Mouse (Mus musculus) c-Kit-positive CD71-positive TER-119-positive erythroid progenitor cells, embryonic 14.5 days (primary cell): ENCODE data around the gene Rxylt1.

ENCODE experiments used
- DNase-seq: peaks from one replicate; pipeline ENCODE4 v3.0.0-alpha.2; 2013; ENCODE audit warnings: low spot score

Gene Rxylt1

GRCm38 (mm10) chr10:122044926-122045325 lies 52.2 kb downstream of the Rxylt1 start:
- no peak for DNase-seq

GRCm38 (mm10) chr10:122040372-122040771 lies 56.8 kb downstream of the Rxylt1 start:
- no peak for DNase-seq

DNA sequence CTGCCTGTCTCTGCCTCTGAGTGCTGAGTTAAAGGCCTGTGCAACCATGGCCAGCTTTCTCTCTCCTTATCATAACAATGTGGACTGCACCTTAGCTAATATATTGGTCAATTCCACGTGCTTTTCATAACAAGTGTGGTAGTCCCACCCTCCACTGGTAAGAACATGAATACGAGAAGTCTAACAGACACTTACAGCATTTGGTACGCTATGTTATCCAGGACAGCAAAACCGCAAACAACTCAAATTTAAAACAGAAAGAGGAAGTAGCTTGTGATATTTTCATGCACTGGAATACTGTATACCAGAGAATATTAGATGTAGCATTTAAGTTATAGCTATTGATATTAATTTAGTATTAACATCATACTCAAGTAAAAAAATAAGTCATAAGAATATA lies 57.6 kb downstream of the Rxylt1 start:
- DNase-seq = no peak

GRCm38 (mm10) chr10:122038554-122038953 lies 58.6 kb downstream of the Rxylt1 start:
- no peak for DNase-seq

- DNase-seq = no peak
Observed at GRCm38 (mm10) chr10:122033271-122033670, 63.9 kb downstream of the Rxylt1 start.

DNA sequence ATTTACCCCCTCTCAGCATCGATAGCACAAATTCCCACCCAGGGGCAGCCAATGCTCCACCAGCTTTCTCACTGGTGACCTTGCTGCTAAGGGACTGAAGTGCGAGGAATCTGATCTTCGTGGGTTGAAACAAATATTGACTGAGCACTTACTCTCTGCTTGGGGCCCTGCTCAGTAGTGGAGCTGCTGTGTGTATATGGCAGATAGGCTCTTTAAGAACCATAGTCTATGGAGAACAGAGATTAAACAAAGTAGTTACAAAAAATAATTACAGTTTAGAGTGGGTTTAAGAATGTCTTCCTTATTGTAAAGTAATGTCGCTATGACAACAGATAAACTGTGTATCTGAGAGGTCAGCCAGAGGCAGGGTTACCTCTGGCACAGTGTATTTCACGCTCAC lies 66.8 kb downstream of the Rxylt1 start:
- DNase-seq = no peak

DNA sequence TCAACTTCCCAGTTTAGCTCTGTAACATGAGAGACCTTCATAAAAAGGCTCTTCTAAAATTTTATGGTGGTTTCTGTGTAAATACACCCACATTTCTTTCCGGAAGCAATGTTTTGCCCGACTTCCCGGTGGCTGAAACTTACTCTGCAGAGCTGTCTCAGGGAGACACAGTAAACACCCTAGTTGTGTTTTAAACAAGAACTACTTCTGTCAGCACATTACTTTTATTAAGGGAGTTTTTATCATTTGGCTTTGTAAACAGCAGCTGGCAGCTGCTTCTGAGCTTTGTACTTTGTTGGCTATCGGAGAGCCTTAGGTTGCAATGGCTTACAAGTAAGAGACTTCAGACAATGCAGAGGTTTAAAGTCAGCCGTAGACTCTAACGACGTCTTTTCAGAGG lies 67.4 kb downstream of the Rxylt1 start:
- no peak for DNase-seq
